Mouse (Mus musculus) splenic B cell, adult 2 months (primary cell): Measurements from ENCODE around the gene Gm5475.
"Not testable (repeated sequence)": the region's sequence is repeated elsewhere in the genome, so short reads cannot be mapped to it uniquely, and the experiment has no call there.

Experiments
- DNase-seq: peaks from one replicate; pipeline ENCODE4 v3.0.0-alpha.2; 2011; ENCODE audit warnings: low read depth, low spot score
- H3K27me3 ChIP-seq: 2 replicates; pipeline ENCODE4 v1.6.1; 2012; ENCODE audit warnings: mild to moderate bottlenecking, low read length, moderate library complexity, mixed read lengths; ENCODE audit not compliant: control insufficient read depth, poor library complexity, insufficient read depth, severe bottlenecking
- H3K36me3 ChIP-seq: 2 replicates; pipeline ENCODE4 v1.6.1; 2012; ENCODE audit warnings: mild to moderate bottlenecking, low read length, moderate library complexity, mixed read lengths; ENCODE audit not compliant: control insufficient read depth, poor library complexity, insufficient read depth, severe bottlenecking

Gene Gm5475

GRCm38 (mm10) chr15:100421758-100422197 is at the start of gene Gm5475:
TSS of gene Gm5475 (plus strand) at chr15:100422147.
- not testable (repeated sequence) for DNase-seq, H3K27me3 ChIP-seq, H3K36me3 ChIP-seq

- peak; percentile 60 for DNase-seq
- H3K27me3 ChIP-seq = no peaks in the 10 kb centered on the region
- no peaks in the 10 kb centered on the region for H3K36me3 ChIP-seq
Observed at GRCm38 (mm10) chr15:100375066-100375465, 46.9 kb upstream of the Gm5475 start.

- H3K27me3 ChIP-seq, DNase-seq, H3K36me3 ChIP-seq: not testable (repeated sequence)
Observed at GRCm38 (mm10) chr15:100377847-100378505, 44.0 kb upstream of the Gm5475 start.

- no peaks in the 10 kb centered on the region for H3K36me3 ChIP-seq
- no peaks in the 10 kb centered on the region for H3K27me3 ChIP-seq
- DNase-seq = no peak
Observed at GRCm38 (mm10) chr15:100379658-100380057, 42.3 kb upstream of the Gm5475 start.

- Histone ChIP-seq H3K36me3 (no peaks in the 10 kb centered on the region), H3K27me3 (no peaks in the 10 kb centered on the region)
- DNase-seq = no peak
Observed at GRCm38 (mm10) chr15:100380104-100380503, 41.8 kb upstream of the Gm5475 start.

GRCm38 (mm10) chr15:100385705-100386104 is 36.2 kb upstream of the Gm5475 start:
- H3K27me3 ChIP-seq = no peaks in the 10 kb centered on the region
- H3K36me3 ChIP-seq = no peaks in the 10 kb centered on the region
- DNase-seq = no peak

- no peak for DNase-seq
- Histone ChIP-seq H3K27me3 (no peaks in the 10 kb centered on the region), H3K36me3 (no peaks in the 10 kb centered on the region)
Observed at GRCm38 (mm10) chr15:100387544-100388223, 34.3 kb upstream of the Gm5475 start.

- Histone ChIP-seq H3K27me3 (no peaks in the 10 kb centered on the region), H3K36me3 (no peaks in the 10 kb centered on the region)
- peak; percentile 77 for DNase-seq
Observed at GRCm38 (mm10) chr15:100388224-100388835, 33.6 kb upstream of the Gm5475 start.

- DNase-seq = no peak
- Histone ChIP-seq H3K27me3 (no peaks in the 10 kb centered on the region), H3K36me3 (no peaks in the 10 kb centered on the region)
Observed at GRCm38 (mm10) chr15:100388886-100389285, 33.1 kb upstream of the Gm5475 start.

- H3K36me3 ChIP-seq = no peaks in the 10 kb centered on the region
- H3K27me3 ChIP-seq = no peaks in the 10 kb centered on the region
- DNase-seq = no peak
Observed at GRCm38 (mm10) chr15:100391066-100391465, 30.9 kb upstream of the Gm5475 start.

GRCm38 (mm10) chr15:100391599-100391998 is 30.3 kb upstream of the Gm5475 start:
- DNase-seq = no peak
- no peaks in the 10 kb centered on the region for H3K27me3 ChIP-seq
- no peaks in the 10 kb centered on the region; the same call in 1 of the 2 replicates for H3K36me3 ChIP-seq

- no peaks in the 10 kb centered on the region; the same call in 1 of the 2 replicates for H3K36me3 ChIP-seq
Observed at GRCm38 (mm10) chr15:100393016-100393415, 28.9 kb upstream of the Gm5475 start.

GRCm38 (mm10) chr15:100395561-100395960 is 26.4 kb upstream of the Gm5475 start:
- DNase-seq = no peak
- Histone ChIP-seq H3K27me3 (no peaks in the 10 kb centered on the region), H3K36me3 (no peaks in the 10 kb centered on the region; the same call in 1 of the 2 replicates)

More at GRCm38 (mm10) chr15:100393016-100393415, 28.9 kb upstream of the Gm5475 start:
- no peaks in the 10 kb centered on the region for H3K27me3 ChIP-seq
- DNase-seq = no peak

GRCm38 (mm10) chr15:100400592-100401250 is 21.2 kb upstream of the Gm5475 start:
- Histone ChIP-seq H3K27me3 (no peaks in the 10 kb centered on the region), H3K36me3 (no peaks in the 10 kb centered on the region; the same call in 1 of the 2 replicates)
- no peak for DNase-seq
